Mouse (Mus musculus) adrenal gland, postnatal 4 days (tissue): ENCODE results near the gene Gm17606. TPM values are rescaled to one million over a fixed set of nuclear protein-coding genes. Genes with fewer than 3 reads are reported as not detected.
"Not testable (repeated sequence)": the region's sequence is repeated elsewhere in the genome, so short reads cannot be mapped to it uniquely, and the experiment has no call there.

ENCODE experiments used
- DNase-seq, 2 experiments: peaks; one replicate each; pipeline ENCODE4 v3.0.0; 2021 to 2022; ENCODE audit warnings: low spot score in 2 of 2, mixed read lengths in 2 of 2
- long read RNA-seq, 2 experiments: library from polyadenylated mRNA; stranded (forward); transcript quantifications; one replicate each; pipeline ENCODE4 v2.0.0; 2021
- total RNA-seq, 2 experiments: library from RNA; stranded (reverse); gene quantifications; 2 replicates each; pipeline ENCODE4 v1.2.3; 2021

Gene Gm17606
- total RNA-seq, result not detected
- long read RNA-seq, experiment 1, result 0 reads
- long read RNA-seq, experiment 2, result 0 reads

DNA sequence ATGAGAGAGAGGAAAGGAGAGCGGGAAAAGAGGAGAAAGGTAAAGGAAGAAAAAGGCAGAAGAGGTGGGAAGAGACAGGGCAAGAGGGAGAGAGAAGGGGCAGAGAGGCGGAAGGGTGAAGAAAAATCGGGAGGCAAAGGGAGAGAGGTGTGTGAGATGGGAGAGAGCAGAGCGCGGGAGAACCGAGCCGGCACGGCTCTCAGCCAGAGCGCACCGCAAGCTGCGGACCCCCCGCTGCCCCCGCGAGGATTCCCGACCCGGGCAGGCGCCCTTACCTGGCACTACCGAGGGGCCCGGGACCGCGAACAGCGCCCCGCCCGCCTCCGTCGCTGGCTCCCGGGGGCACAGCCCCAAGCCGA, at the start of gene Gm17606:
TSS of gene Gm17606 (plus strand) at position 7 of the 359 bp plus-strand sequence.
- DNase-seq, result no peak

DNA sequence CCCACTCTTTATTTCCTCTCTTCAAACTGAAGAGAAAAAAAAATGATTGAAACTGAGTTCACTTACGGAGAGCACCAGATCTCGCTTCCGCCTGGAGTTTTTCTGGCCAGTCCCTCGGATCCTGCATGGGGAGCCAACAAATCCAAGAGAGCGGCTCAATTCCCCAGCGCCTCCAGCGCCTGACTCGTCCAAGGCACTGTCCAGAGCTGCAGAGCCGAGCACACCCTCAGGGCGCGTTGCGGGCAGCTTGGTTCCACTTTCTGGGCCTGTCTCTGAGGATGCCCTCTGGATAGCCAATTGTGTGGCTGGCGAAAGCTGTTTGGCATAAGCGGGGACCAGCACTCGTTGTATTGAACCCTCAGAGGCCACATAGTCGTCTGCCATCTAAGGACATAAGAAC, 49.7 kb upstream of the Gm17606 start:
- no peak for DNase-seq

DNA sequence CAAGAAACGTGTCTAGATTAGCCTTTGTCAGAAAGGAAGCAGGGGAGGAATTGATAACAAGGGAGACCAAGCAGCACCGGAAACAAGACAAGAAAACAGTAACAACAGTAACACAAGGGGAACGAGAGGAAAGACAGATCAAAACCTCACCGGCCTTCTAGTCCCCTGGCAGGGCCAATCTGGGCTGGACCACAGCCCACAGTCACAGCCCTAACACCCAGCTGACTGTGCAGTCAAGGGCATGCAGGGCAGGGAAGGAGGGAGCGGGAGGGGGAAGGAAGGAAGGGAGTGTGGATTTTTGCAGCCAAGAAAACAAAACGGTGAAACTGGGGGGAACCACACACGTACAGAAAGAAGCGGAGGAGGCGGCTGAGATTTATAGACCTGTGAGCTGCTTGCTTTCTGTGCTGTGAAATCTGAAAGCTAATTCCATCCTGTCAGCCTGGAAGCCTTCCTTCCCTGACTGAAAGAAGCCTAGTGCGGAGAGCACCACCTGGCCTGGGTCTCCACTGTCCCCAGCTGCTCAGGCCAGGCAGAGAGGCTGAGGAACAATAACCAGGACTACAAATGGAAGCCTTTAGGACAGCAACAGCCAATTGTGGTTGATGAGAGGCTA, 48.3 kb upstream of the Gm17606 start:
- DNase-seq, result no peak

DNA sequence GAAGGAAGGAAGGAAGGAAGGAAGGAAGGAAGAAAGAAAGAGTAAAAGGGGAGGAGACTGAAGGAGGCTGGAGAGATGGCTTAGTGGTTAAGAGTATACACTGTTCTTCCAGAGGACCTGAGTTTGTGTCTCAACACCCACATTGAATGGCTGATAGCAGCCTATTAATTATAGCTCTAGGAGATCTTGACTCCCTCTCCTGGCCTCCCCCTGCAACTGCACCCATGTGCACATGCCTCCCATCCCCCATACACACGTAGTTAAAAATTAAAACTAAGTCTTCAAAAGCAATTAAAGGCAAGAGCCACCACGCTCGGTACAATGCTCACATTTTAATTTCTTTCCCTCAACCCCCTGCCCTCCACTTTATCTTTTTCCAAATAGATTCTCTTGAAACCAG, 46.7 kb upstream of the Gm17606 start:
- no peak for DNase-seq

DNA sequence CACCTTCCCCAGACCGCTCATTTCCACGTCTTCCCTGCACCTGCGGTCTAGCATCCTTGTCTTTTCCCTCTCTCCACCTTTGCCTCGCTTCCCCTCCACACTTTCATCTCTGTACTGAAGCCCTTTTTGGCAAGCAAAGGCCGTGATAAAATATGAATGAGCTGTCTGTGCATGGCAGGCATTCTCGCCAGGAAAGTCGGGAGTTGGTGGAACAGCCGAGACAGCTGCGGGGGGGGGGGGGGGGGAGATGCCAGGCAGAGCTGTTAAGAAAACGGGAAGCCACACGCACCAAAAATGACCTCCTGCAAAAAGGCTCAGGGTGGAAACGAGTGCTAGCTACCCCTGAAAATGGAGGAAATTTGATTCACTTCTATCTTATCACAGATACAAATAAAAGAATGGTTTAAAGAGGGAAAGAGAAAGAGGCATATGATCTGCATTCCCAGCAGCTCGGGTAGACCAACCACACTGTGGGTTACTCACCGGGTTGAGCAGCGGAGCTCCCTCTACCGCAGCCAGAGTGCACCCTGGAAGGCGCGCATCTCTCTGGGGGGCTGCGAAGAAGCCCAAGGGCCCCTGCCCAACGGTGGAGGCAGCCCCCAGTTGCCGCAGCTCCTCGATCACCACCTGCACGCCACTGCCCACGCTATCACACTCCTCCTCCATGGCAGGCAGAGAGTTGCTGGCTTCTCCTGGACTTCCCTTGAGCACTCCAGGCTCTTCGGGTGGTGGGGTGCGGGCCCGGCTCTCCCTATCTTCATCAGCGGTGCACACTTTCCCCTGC, 45.9 kb upstream of the Gm17606 start:
- DNase-seq, result no peak

DNA sequence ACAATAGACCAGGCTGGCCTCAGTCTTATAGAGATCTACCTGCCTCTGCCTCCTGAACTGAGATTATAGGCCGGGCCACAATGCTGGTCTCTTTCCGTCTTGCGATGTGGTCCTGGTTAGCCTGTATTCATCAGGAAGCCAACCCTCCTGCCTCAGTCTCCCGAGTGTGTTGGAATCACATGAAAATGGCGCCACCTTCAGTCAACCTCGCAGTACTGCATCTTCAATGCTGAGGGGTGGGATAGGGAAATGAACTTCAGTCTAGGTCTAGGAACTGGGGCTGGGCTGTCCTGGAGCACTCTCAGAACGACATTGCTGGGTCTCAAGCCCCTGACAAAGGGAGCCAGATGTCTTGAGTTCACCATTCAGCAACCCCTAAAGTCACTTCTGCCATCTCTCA, 43.7 kb upstream of the Gm17606 start:
- DNase-seq, result no peak

DNA sequence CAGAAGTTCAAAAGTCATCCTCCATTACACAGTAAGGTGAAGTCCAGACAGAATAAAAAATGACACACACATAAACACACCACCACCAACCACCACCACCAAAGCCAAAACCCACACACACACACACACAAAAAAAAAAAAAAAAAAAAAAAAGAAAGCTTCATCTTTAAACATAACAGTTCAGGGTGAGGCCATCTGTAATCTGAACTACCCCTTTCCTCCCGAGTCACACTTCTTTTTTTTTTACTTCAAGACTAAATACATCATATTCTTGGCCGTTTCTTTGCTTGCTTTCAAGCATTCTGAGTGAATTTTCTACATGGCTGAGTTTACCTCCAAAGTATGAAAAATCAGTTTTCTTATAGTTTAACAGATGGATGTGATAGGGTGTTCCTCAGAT, 39.2 kb upstream of the Gm17606 start:
- DNase-seq, result no peak

DNA sequence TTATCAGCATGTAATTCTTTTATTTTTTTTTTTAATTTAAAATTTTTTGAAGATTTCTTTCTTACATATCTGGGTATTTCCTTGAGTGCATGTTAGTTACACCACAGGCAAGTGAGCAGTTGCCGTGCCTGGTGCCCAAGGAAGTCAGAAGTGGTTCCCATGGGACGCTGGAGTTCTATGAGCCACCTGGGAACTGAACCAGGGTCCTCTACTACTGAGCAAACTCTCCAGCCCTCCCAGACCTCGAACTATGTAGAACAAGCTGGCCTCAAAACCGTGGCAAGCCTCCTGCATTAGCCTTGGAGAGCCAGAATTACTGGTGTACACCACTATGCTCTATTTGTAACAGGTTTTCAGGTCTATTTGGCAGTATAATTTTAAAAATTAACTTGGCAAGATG, 38.1 kb upstream of the Gm17606 start:
- DNase-seq, result no peak

DNA sequence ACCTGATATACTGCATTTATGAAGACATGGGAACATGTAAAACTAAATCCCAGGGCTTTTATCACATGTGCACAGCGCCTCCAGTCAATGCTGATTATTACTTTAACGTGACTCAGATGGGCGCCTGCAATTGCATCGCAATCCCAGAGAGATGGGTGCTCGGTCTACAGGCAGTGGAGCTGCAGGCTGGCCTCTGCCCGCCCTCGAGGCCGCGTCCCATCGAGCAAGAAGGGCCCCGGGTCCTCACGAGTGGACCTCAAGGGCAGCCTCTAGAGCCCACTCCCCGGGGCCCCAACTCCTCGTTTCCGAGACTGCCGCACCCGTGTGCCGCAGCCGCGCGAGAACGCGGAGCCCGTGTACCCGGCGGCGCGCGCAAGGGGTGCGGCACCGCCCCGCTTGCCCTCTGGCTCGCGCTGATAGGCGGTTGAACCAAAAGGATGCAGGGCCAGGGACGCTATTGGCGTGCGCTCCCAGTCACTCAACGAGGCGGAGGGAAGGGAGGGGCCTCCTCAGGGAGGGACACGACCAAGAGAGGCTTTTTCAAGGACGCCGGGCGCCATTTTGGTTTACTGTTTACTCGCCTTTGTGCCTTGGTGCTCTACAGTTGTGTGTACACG, 37.6 kb upstream of the Gm17606 start:
- peak; percentile 87 to 89 for DNase-seq

DNA sequence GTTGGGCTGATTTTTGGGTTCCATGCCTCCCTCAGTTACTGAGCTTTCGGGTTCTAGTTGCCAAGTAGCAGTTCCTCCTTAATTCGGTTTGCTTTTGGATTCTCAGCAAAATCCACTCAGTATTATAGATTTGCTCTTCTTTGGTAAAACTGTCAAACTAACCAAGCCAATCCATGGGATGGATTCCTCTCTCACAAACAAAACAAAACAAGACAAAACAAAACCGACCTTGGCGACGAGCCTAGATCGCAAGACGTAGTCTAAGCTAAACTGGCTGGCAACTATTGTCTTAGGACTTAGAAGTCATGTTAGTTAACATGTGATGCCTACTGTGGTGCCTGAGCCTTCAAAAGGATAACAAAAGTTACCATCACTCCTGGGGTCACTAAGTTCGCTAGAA, 37.1 kb upstream of the Gm17606 start:
- DNase-seq, result no peak

DNA sequence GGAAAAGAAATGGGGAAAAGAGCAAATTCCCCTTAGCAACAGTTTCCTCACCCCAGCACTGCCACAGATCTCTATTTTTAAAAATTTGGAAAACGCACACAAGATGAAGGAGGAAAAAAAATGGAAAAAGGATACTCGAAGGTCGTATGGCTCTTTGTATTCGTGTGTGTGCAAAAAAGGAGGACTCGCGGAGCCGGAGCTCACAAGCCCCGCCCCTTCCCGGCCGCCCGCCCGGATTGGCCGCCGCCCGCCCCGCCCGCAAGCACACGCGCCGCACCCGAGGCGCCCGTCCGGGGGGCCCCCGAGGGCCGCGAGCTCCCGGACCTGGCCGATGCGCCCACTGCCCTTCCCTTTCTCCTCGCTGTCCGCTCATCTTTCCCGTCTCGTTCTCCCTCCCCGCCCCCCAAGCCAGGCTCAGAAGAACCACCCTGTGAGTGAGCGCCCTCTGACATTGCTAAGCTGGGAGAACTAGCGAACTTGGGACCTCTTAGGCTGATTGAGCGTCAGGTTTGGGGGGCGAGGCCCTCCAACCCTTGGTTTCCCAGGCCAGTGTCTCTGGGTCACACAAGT, 34.9 kb upstream of the Gm17606 start, which contains the start of gene 4931414P19Rik:
TSS of gene 4931414P19Rik (minus strand) at position 242 of the 570 bp plus-strand sequence.
- DNase-seq, result peak; percentile 62 to 67

DNA sequence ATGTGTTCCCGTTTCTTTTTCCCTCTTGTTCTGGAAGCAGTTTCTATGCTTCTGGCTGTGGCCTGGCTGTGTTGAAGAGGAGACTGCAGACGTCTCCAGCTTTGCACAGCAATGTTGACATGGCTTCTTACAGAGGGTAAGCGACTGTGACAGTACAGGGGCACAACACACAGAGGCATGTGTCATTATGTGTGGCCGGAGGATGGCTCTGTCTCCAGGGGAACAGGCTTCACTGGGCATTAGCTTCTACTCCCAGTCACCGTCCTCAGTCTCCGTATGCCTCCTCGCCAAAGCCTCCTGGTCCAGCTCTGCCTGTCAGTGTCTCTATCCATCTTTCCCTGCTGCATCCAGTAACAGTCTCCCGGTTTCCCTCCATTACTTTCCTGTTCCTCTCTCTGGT, 33.5 kb upstream of the Gm17606 start:
- DNase-seq, result no peak

DNA sequence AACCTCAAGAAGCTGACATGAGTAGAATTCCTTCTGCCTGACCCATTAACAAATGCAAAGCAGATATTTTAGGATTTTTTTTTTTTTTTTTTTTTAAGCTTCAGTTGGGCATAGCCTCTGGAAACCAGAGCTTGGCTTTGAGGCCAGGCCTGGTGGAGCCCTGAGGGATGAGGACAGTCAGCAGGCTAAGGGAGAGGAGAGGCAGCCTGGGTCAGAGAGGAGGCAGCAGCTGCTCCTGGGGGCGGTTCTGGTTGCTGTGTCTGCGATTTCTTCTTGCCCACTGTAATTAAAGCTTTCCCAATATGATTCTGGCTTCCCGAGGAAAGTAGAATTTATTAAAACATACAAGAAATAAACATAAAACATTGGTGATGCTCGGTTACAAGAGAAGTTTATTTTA, 31.5 kb upstream of the Gm17606 start:
- no peak for DNase-seq

DNA sequence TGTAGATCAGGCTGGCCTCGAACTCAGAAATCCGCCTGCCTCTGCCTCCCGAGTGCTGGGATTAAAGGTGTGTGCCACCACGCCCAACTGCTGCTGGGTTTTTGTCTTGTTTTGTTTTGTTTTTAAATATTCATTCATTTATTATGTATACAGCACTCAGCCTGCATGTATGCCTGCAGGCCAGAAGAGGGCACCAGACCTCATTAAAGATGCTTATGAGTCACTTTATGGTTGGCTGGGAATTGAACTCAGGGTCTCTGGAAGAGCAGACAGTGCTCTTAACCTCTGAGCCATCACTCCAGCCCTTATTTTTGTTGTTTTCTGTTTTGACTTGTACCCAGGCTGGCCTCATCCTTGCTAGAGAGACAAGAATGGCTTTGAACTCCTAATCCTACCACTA, 30.8 kb upstream of the Gm17606 start:
- no peak for DNase-seq

DNA sequence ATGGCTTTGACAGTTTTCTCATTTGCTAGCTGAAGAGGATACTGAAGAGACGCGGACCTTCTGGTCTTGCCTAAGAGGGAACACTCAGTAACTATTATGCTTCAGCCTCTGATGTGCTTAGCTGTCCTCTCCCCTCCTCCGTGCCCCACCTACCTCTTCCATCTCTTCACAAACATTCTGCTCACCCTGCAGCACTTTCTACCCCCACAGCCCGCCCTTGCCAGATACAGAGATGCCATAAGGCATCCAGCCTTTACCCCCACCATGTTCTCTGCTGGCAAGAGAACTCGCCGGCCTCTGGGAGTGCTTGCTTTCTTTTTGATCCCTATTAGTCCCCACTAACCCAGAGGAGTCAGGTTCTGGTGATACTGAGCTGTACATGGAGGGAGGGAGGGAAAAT, 30.1 kb upstream of the Gm17606 start:
- no peak for DNase-seq

DNA sequence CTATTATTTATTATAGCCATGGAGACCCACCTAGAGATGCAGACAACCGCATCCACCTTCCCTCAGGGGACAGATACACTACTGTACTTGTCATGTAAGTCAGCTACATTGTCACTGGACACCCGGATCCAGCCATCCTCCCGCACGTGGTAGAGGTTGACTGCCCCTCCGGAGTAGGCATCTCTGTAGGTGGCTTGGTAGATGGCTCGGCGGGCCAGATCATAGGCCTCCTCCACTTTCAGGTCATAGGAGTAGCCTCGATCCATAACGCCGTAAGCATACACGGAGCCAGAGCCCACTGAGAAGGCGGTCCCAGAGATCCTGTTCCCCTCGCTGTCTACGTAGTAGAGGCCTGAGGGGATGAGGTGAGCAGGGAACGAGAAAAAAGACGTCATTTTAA, 26.6 kb upstream of the Gm17606 start:
- not testable (repeated sequence) for DNase-seq

DNA sequence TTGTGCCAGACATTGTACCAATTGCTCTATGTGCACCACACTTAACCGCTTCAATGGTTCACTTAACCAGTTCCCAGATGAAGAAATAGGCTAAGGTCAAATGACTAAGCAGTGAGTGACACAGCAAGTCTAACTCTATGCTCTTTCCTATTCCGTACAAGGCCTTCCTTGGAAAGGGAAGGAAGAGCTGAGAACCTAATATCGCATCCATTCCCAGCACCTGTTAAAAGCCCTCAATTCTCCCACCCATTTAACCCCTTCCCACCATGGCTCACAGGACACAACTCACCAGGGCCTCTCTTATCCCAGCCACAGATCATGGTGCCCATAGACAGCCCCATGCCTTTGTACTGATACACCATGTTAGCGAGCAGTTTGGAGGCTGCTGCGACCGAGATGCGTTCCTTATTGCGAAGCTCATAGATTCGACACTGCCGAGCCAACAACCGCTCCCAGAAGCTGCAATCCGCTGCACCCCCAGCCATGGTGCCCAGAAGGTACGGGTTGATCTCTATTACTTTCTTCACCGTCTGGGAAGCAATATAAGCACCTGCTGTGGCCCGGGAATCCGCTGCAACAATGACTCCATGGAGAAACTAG, 24.4 kb upstream of the Gm17606 start:
- no peak for DNase-seq

DNA sequence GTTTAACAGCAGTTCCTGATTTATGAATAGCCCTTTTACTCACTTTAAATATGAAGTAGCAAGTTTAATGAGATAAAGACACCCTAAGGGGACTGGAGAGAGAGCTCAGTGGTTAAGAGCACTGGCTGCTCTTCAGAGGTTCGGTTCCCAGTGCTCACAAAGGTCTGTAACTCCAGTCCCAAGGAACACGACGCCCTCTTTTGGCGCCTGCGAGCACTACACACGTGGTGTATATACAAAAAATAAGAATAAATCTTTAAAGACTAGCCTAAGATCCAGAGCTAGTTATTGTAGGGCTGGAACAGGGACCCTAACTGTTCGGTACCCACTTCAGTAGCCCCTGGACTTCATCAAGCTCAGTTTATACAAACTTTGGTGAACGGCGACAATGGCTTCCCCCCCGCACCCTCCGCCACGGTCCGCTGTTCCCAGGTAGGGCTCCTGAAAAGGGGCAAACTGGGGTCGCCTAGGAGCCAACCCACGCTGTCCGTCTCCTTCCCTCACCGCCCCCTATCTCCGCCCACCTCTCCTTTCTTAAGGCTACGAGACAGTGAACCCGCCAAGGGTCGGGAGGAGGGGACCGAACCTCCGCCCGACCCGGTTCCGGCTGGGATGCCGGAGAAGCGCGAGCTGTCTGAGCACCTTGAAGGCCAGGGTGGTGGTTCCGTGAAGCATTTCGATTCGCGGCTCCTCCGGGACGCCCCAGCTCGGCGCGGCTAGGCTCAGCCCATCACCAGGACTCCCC, 23.4 kb upstream of the Gm17606 start:
- no peak for DNase-seq

DNA sequence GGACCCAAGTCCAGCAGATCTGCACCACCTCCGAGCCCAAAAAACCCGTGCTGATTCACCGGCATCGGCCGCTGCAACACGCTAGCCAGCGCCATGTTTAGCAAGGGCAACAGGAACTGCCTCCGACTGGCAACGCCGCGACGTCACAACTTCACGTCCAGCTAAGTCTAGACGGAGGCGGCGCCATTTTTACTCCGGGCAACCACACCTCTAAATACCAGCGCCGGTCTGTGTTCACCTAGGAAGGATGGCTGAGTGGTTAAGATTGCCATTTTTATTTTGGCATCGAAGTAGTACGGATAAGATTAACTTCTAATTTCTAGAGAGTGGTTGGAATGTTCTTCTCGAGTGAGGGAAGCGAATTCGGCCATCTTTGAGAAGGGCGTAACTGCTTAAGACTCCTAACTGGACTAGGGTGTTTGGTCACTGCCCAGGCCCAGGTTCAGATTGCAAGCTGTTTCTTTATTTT, 22.8 kb upstream of the Gm17606 start, which contains the start of gene Psmb5:
TSS of gene Psmb5 (minus strand) at position 126 of the 469 bp plus-strand sequence.
- peak; percentile 59 to 79 for DNase-seq

DNA sequence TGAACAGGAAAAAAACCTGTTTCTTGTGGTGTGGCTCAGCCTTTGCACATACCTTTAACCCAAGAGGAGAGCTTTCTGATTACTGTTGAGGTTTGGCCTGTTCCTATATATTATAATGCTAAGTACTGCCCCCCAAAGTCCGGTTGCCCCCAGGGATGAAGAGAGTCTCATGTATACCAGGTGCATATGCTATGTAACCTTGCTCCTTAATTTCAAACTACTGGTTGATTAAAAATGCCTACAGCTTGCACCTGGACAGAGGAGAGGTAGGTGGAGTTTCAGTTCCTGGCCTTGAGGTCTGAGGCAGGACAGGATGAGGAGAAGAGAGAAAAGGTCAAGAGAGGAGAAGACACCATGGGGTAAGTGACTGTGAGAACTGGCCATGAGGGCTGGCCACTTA, 19.6 kb upstream of the Gm17606 start, which contains the start of gene Psmb11:
TSS of gene Psmb11 (plus strand) at position 301 of the 400 bp plus-strand sequence.
- DNase-seq, result no peak

DNA sequence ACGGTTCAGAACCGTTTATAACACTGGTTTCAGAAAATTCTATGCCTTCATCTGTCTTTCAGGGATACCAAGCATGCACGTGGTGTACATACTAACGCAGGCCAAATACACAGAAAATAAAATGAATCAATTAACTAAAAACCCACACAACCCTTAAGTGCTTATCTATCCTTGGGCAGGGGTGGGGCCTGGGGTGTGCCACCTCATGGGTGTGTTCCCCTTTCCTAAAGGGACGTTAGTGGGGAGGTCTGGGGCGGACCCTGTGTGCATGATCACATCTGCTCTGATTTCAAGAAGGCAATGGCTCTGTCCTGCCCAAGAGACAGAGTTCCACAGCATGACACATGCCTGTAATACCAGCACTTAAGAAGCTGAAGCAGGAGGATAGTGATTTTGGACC, 17.4 kb upstream of the Gm17606 start:
- no peak for DNase-seq
